Mouse (Mus musculus) G1E (cell line): ENCODE data around the gene Scaf8.

ENCODE experiments used
- CTCF ChIP-seq: IDR thresholded peaks from 2 replicates; pipeline ENCODE4 v1.5.1; 2012; ENCODE audit warnings: low read depth, low read length, inconsistent platforms, mixed read lengths
- GATA1 ChIP-seq: IDR thresholded peaks from 2 replicates; pipeline ENCODE4 v1.6.1; 2012; ENCODE audit warnings: borderline replicate concordance, low read length, inconsistent platforms, mixed read lengths
- GATA2 ChIP-seq: IDR thresholded peaks from 2 replicates; pipeline ENCODE4 v1.6.1; 2012; ENCODE audit warnings: low read depth, low read length, inconsistent platforms, borderline replicate concordance
- TAL1 ChIP-seq: conservative IDR thresholded peaks from 2 replicates; pipeline ENCODE4 v1.6.1; 2012; ENCODE audit warnings: low read depth, low read length, inconsistent platforms, mixed read lengths

DNA sequence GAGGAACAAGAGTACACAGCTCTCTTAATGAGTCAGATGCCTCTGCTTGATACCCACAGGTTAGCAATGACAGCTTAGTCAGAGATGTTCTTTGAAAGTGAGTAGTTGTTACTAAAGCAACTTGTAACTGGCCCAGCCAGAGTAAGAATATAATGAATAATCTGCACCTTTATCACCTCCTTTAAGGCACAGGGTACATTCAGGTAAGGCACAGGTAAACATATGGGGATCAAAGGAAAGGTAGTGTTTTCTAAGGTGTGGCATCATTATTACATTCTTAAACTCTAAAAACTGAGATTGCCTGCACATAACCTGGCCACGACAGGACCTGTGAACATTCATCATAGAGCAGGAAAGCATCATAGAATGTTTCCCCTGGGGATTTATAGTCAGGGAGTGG lies 9.8 kb upstream of the Scaf8 start:
- TF ChIP-seq TAL1 (no peak), CTCF (no peak), GATA1 (no peak), GATA2 (no peak)
